ENCODE assay signal across 10 mouse cellular contexts in genomic region chr2:152814213-152814874, GRCm38 (mm10). TPM values are rescaled to one million over a fixed set of nuclear protein-coding genes. Genes with fewer than 3 reads are reported as not detected.
DNase-seq lines count a peak whose midpoint lies in the region; ATAC-seq and TF ChIP-seq lines count a peak whose summit lies in the region.
"Had no signal": no experiment of that assay in that cellular context is flagged by ENCODE, and none has a peak within 500 bp of the region (broad histone marks: within the 10 kb centered on the region; RNA-seq: fewer than 3 reads in every experiment).

No protein-coding gene starts in this region.

- H3K4me2 ChIP-seq in liver, embryonic 15.5 days, result peak overlapping the region; percentile 63
- H3K4me2 ChIP-seq: midbrain, embryonic 13.5 days had no signal

- no peaks in the 10 kb centered on the region for H3K27me3 ChIP-seq in kidney, adult 2 months (replicated peaks; ENCODE audit: control insufficient read depth, insufficient read depth, low read length)
- no peaks in the 10 kb centered on the region for H3K27me3 ChIP-seq in liver, embryonic 15.5 days
- H3K27me3 ChIP-seq: midbrain, embryonic 13.5 days had no signal

- H3K9ac ChIP-seq in liver, embryonic 15.5 days, result peak overlapping the region; percentile 50
- H3K9ac ChIP-seq: midbrain, embryonic 13.5 days had no signal

- TF ChIP-seq CTCF in kidney, adult 2 months (conservative IDR thresholded peaks at IDR 0.05; ENCODE audit: insufficient read depth, insufficient read length, low read depth, low read length), result no peak

- DNase-seq in adrenal gland, adult 2 months, result peak; percentile 41
- no peak for DNase-seq in adrenal gland, postnatal 14 days
- DNase-seq in kidney, adult 2 months, result peak; percentile 90
- DNase-seq in kidney, postnatal 4 days, result no peak
- peak; percentile 68 for DNase-seq in c-Kit-positive CD71-positive TER-119-negative erythroid progenitor cells, embryonic 14.5 days (ENCODE audit: low read depth)
- no peak for DNase-seq in layer of hippocampus, adult 18-20 months (ENCODE audit: low spot score in 2 of 2)
- DNase-seq: gastrocnemius, postnatal 10 days had no signal

- peaks cover 85% of the 10 kb centered on the region for H3K4me1 ChIP-seq in kidney, adult 2 months (ENCODE audit: control insufficient read depth, insufficient read depth, low read length)
- peaks cover 100% of the 10 kb centered on the region for H3K4me1 ChIP-seq in liver, embryonic 15.5 days (replicated peaks)

- H3K4me3 ChIP-seq in kidney, adult 2 months (ENCODE audit: insufficient read depth, low read depth, low read length), result no peak overlapping the region
- H3K4me3 ChIP-seq in liver, embryonic 15.5 days (replicated peaks), result peak overlapping the region; percentile 14
- H3K4me3 ChIP-seq: midbrain, embryonic 13.5 days had no signal

- no peak for TF ChIP-seq POLR2A in kidney, adult 2 months (IDR thresholded peaks at IDR 0.05; ENCODE audit: low read depth, low read length)

- no peaks in the 10 kb centered on the region; the same call in 1 of the 2 replicates for H3K36me3 ChIP-seq in kidney, adult 2 months (ENCODE audit: control insufficient read depth, insufficient read depth, low read length)
- peaks cover 25% of the 10 kb centered on the region for H3K36me3 ChIP-seq in liver, embryonic 15.5 days (replicated peaks)

- WGBS in kidney, adult 2 months, result 58% methylated on average over 6 of the region's 6 CpGs
- WGBS in liver, embryonic 15.5 days (ENCODE audit: insufficient replicate concordance), result 9% methylated on average over 6 of the region's 6 CpGs

- H3K9me3 ChIP-seq in liver, embryonic 15.5 days (replicated peaks), result no peaks in the 10 kb centered on the region
- H3K9me3 ChIP-seq: midbrain, embryonic 13.5 days had no signal

- peak overlapping the region; percentile 79; the same call in 1 of the 2 replicates for H3K27ac ChIP-seq in kidney, adult 2 months (ENCODE audit: insufficient read depth, low read depth, low read length)
- peak overlapping the region; percentile 99 for H3K27ac ChIP-seq in liver, embryonic 15.5 days (replicated peaks)
- H3K27ac ChIP-seq: midbrain, embryonic 13.5 days had no signal

- peak; percentile 75 for ATAC-seq in liver, embryonic 15.5 days (ENCODE audit: insufficient read depth)
- no peak for ATAC-seq in inflammation-experienced regulatory T-cells, adult 6 months
- ATAC-seq: midbrain, embryonic 13.5 days had no signal

RNA-seq across cellular contexts. Expression of gene Bcl2l1, which starts 17.2 kb away (rescaled TPM):
- total RNA-seq in adrenal gland, adult 2 months (2021), result 10 to 100 TPM; 54.3 to 79.7 TPM
- 42.4 and 43.8 TPM in 2 replicates for polyA plus RNA-seq in adrenal gland, adult 2 months (2012; rRNA removed)
- 64.3 and 72.4 TPM in 2 replicates for total RNA-seq in adrenal gland, postnatal 14 days (2021)
- polyA plus RNA-seq in kidney, adult 2 months (2012; rRNA removed), result 126 and 129 TPM in 2 replicates
- polyA plus RNA-seq in liver, embryonic 15.5 days (2015; fragmentation: Nextera tagmentation; extraction: Ambion mirVana), result 209 and 237 TPM in 2 replicates
- 100 to 1,000 TPM; 134 to 146 TPM for total RNA-seq in layer of hippocampus, adult 18-20 months (2021)
- polyA plus RNA-seq in inflammation-experienced regulatory T-cells, adult 6 months (2017; shearing (Covaris generic)), result 10 to 100 TPM; 36.5 to 64.5 (median 41.8) TPM

RNA-seq across cellular contexts. Expression of gene Tpx2, which starts 33.4 kb away (rescaled TPM):
- total RNA-seq in adrenal gland, adult 2 months (2021), result 1 to 10 TPM; 2.0 to 4.2 TPM
- 0.18 and 0.40 TPM in 2 replicates for polyA plus RNA-seq in adrenal gland, adult 2 months (2012; rRNA removed)
- total RNA-seq in adrenal gland, postnatal 14 days (2021), result 16.6 and 20.3 TPM in 2 replicates
- 0.22 and 0.39 TPM in 2 replicates for polyA plus RNA-seq in kidney, adult 2 months (2012; rRNA removed)
- polyA plus RNA-seq in liver, embryonic 15.5 days (2015; fragmentation: Nextera tagmentation; extraction: Ambion mirVana), result 52.8 and 59.4 TPM in 2 replicates
- total RNA-seq in layer of hippocampus, adult 18-20 months (2021), result 1 to 10 TPM; 1.6 to 1.9 TPM
- polyA plus RNA-seq in inflammation-experienced regulatory T-cells, adult 6 months (2017; shearing (Covaris generic)), result 10 to 100 TPM in 1 of 3 experiments, 1 to 10 TPM in 2; 5.3 to 56.1 (median 5.7) TPM

Comparison
In these comparisons a context has a peak if more than half of its experiments do, and no peak if none do; other contexts are left out.
1. DNase-seq: peak in adrenal gland, adult 2 months (single experiment), kidney, adult 2 months (single experiment) and c-Kit-positive CD71-positive TER-119-negative erythroid progenitor cells, embryonic 14.5 days (single experiment); none in adrenal gland, postnatal 14 days (single experiment), kidney, postnatal 4 days (0 of 2) and layer of hippocampus, adult 18-20 months (0 of 2).